Mouse (Mus musculus) midbrain, embryonic 14.5 days (tissue): ENCODE measurements around the gene Fzr1. TPM values are rescaled to one million over a fixed set of nuclear protein-coding genes. Genes with fewer than 3 reads are reported as not detected.

Source experiments
- ATAC-seq: fragments of 200-750 bp; cut with Nextera tagmentation; 2 replicates; pipeline ENCODE4 v1.8.0; 2017; ENCODE audit warnings: moderate number of reproducible peaks, moderate library complexity; ENCODE audit not compliant: low FRiP score, low TSS enrichment
- DNase-seq: peaks from one replicate; pipeline ENCODE4 v3.0.0-alpha.2; 2015
- H3K27ac ChIP-seq: fragments of 300-500 bp; sonication (generic); replicated peaks from 2 replicates; pipeline ENCODE4 v1.5.1; 2014; ENCODE audit warnings: mild to moderate bottlenecking, low read depth, low read length, moderate library complexity
- H3K27me3 ChIP-seq: fragments of 300-500 bp; sonication (generic); 2 replicates; pipeline ENCODE4 v1.6.1; 2014; ENCODE audit warnings: low read length, control low read depth, mixed read lengths; ENCODE audit not compliant: control insufficient read depth, insufficient read depth
- H3K36me3 ChIP-seq: fragments of 300-500 bp; sonication (generic); 2 replicates; pipeline ENCODE4 v1.6.1; 2014; ENCODE audit warnings: low read length, control low read depth; ENCODE audit not compliant: control insufficient read depth, insufficient read depth
- H3K4me1 ChIP-seq: fragments of 300-500 bp; sonication (generic); 2 replicates; pipeline ENCODE4 v1.6.1; 2014; ENCODE audit warnings: mild to moderate bottlenecking, antibody characterized with exemption, low read length, control low read depth; ENCODE audit not compliant: control insufficient read depth, insufficient read depth
- H3K4me2 ChIP-seq: fragments of 300-500 bp; sonication (generic); 2 replicates; pipeline ENCODE4 v1.6.1; 2014; ENCODE audit warnings: mild to moderate bottlenecking, low read length, moderate library complexity
- H3K4me3 ChIP-seq: fragments of 300-500 bp; sonication (generic); replicated peaks from 2 replicates; pipeline ENCODE4 v1.5.1; 2014; ENCODE audit warnings: low read depth, low read length
- H3K9ac ChIP-seq: fragments of 300-500 bp; sonication (generic); replicated peaks from 2 replicates; pipeline ENCODE4 v1.6.1; 2014; ENCODE audit warnings: mild to moderate bottlenecking, low read length, moderate library complexity
- H3K9me3 ChIP-seq: fragments of 300-500 bp; sonication (generic); 2 replicates; pipeline ENCODE4 v1.6.1; 2016; ENCODE audit warnings: low read length, control low read depth, mixed read lengths; ENCODE audit not compliant: control insufficient read depth
- WGBS: fragments of 180-500 bp; shearing (Covaris S2); extraction: QIAGEN DNeasy Blood & Tissue Kit; methylation state at CpG from one replicate; pipeline ENCODE4 v1.1.7; 2014; 5-methylcytosine and 5-hydroxymethylcytosine counted together
- polyA plus RNA-seq: library from polyadenylated mRNA; unstranded; fragments of >200 nt; fragmentation: Nextera tagmentation; extraction: Ambion mirVana; gene quantifications from 2 replicates; pipeline ENCODE4 v1.2.1, GENCODE M21; 2014

Gene Fzr1
- polyA plus RNA-seq, 1 experiment from 2014 or later: 122 TPM

- no peak for DNase-seq
- peaks cover 20% of the 10 kb centered on the region for H3K36me3 ChIP-seq
- H3K27ac ChIP-seq: no peak overlapping the region
- no peaks in the 10 kb centered on the region for H3K9me3 ChIP-seq
- peaks cover 8% of the 10 kb centered on the region; the same call in 1 of the 2 replicates for H3K4me1 ChIP-seq
- no peaks in the 10 kb centered on the region for H3K27me3 ChIP-seq
- H3K4me3 ChIP-seq: no peak overlapping the region
- no peak overlapping the region for H3K4me2 ChIP-seq
- 88% methylated on average over 6 of the region's 6 CpGs for WGBS
- ATAC-seq: no peak
- no peak overlapping the region for H3K9ac ChIP-seq
Measured at GRCm38 (mm10) chr10:81392270-81392669, 14.0 kb upstream of the Fzr1 start.

- ATAC-seq (no peak), DNase-seq (no peak)
- no peak overlapping the region for H3K27ac ChIP-seq
- H3K4me2 ChIP-seq: no peak overlapping the region
- H3K9me3 ChIP-seq: no peaks in the 10 kb centered on the region
- no peaks in the 10 kb centered on the region for H3K27me3 ChIP-seq
- H3K36me3 ChIP-seq: peaks cover 35% of the 10 kb centered on the region
- no peak overlapping the region for H3K4me3 ChIP-seq
- 91% methylated on average over 13 of the region's 13 CpGs for WGBS
- H3K4me1 ChIP-seq: peaks cover 8% of the 10 kb centered on the region; the same call in 1 of the 2 replicates
- H3K9ac ChIP-seq: no peak overlapping the region
Measured at GRCm38 (mm10) chr10:81390678-81390965, 12.3 kb upstream of the Fzr1 start.

GRCm38 (mm10) chr10:81389801-81390677 is 11.7 kb upstream of the Fzr1 start:
- DNase-seq: peak; percentile 65
- H3K36me3 ChIP-seq: peaks cover 35% of the 10 kb centered on the region
- H3K4me3 ChIP-seq: no peak overlapping the region
- H3K27ac ChIP-seq: no peak overlapping the region
- H3K27me3 ChIP-seq: no peaks in the 10 kb centered on the region
- WGBS: 49% methylated on average over 23 of the region's 23 CpGs
- H3K4me1 ChIP-seq: peaks cover 13% of the 10 kb centered on the region
- no peaks in the 10 kb centered on the region for H3K9me3 ChIP-seq
- no peak overlapping the region for H3K4me2 ChIP-seq
- peak; percentile 53; the same call in 1 of the 2 replicates for ATAC-seq
- H3K9ac ChIP-seq: no peak overlapping the region

GRCm38 (mm10) chr10:81389373-81389772 is 11.1 kb upstream of the Fzr1 start:
- no peak overlapping the region for H3K27ac ChIP-seq
- no peak overlapping the region for H3K9ac ChIP-seq
- peaks cover 17% of the 10 kb centered on the region for H3K4me1 ChIP-seq
- 30% methylated on average over 3 of the region's 3 CpGs for WGBS
- H3K36me3 ChIP-seq: peaks cover 35% of the 10 kb centered on the region
- H3K4me2 ChIP-seq: no peak overlapping the region
- ATAC-seq: no peak
- H3K9me3 ChIP-seq: no peaks in the 10 kb centered on the region
- H3K4me3 ChIP-seq: no peak overlapping the region
- no peaks in the 10 kb centered on the region for H3K27me3 ChIP-seq
- no peak for DNase-seq

GRCm38 (mm10) chr10:81388505-81389055 is 10.3 kb upstream of the Fzr1 start, which contains the start of gene Gm48552:
Gene Gm48552 (plus strand): TSS chr10:81389005.
- no peaks in the 10 kb centered on the region for H3K9me3 ChIP-seq
- H3K4me1 ChIP-seq: peaks cover 16% of the 10 kb centered on the region
- ATAC-seq (no peak), DNase-seq (no peak)
- H3K4me3 ChIP-seq: no peak within 1 kb of the TSS
- no peak within 1 kb of the TSS for H3K4me2 ChIP-seq
- H3K27ac ChIP-seq: no peak within 1 kb of the TSS
- H3K9ac ChIP-seq: no peak within 1 kb of the TSS
- H3K36me3 ChIP-seq: peaks cover 35% of the 10 kb centered on the region
- WGBS: 90% methylated on average over 5 of the region's 5 CpGs
- no peaks in the 10 kb centered on the region for H3K27me3 ChIP-seq

- H3K4me2 ChIP-seq: no peak overlapping the region
- DNase-seq: no peak
- no peak for ATAC-seq
- no peak overlapping the region for H3K4me3 ChIP-seq
- no peak overlapping the region for H3K9ac ChIP-seq
- H3K4me1 ChIP-seq: peaks cover 9% of the 10 kb centered on the region
- no peak overlapping the region for H3K27ac ChIP-seq
- H3K36me3 ChIP-seq: peaks cover 35% of the 10 kb centered on the region
- 95% methylated on average over 20 of the region's 20 CpGs for WGBS
- no peaks in the 10 kb centered on the region for H3K27me3 ChIP-seq
- H3K9me3 ChIP-seq: no peaks in the 10 kb centered on the region
Measured at GRCm38 (mm10) chr10:81387716-81388115, 9.4 kb upstream of the Fzr1 start.

GRCm38 (mm10) chr10:81385603-81386306 is 7.4 kb upstream of the Fzr1 start:
- Histone ChIP-seq H3K9me3 (no peaks in the 10 kb centered on the region), H3K4me3 (peak overlapping the region; percentile 95), H3K4me1 (peaks cover 9% of the 10 kb centered on the region), H3K27me3 (no peaks in the 10 kb centered on the region), H3K4me2 (peak overlapping the region; percentile 93), H3K36me3 (peaks cover 35% of the 10 kb centered on the region), H3K27ac (no peak overlapping the region), H3K9ac (0 out of 2 replicates have a peak overlapping the region, but pooled peaks have one; percentile 76)
- no peak for DNase-seq
- 81% methylated on average over 22 of the region's 22 CpGs for WGBS
- ATAC-seq: no peak

GRCm38 (mm10) chr10:81384605-81384982 is 6.3 kb upstream of the Fzr1 start:
- peak overlapping the region; percentile 93 for H3K4me2 ChIP-seq
- peaks cover 9% of the 10 kb centered on the region for H3K4me1 ChIP-seq
- H3K9ac ChIP-seq: peak overlapping the region; percentile 76
- WGBS: under 1% methylated on average over 19 of the region's 19 CpGs
- no peaks in the 10 kb centered on the region for H3K9me3 ChIP-seq
- H3K27me3 ChIP-seq: no peaks in the 10 kb centered on the region
- no peak for DNase-seq
- H3K4me3 ChIP-seq: peak overlapping the region; percentile 95
- peaks cover 35% of the 10 kb centered on the region for H3K36me3 ChIP-seq
- peak; percentile 44; the same call in 1 of the 2 replicates for ATAC-seq
- H3K27ac ChIP-seq: peak overlapping the region; percentile 85
